Mouse (Mus musculus): ENCODE measurements around the gene Rasl11a. TPM values are rescaled to one million over a fixed set of nuclear protein-coding genes. Genes with fewer than 3 reads are reported as not detected.

Gene Rasl11a
- polyA plus RNA-seq, 1 experiment from 2014 or later = 3.0 TPM

DNA sequence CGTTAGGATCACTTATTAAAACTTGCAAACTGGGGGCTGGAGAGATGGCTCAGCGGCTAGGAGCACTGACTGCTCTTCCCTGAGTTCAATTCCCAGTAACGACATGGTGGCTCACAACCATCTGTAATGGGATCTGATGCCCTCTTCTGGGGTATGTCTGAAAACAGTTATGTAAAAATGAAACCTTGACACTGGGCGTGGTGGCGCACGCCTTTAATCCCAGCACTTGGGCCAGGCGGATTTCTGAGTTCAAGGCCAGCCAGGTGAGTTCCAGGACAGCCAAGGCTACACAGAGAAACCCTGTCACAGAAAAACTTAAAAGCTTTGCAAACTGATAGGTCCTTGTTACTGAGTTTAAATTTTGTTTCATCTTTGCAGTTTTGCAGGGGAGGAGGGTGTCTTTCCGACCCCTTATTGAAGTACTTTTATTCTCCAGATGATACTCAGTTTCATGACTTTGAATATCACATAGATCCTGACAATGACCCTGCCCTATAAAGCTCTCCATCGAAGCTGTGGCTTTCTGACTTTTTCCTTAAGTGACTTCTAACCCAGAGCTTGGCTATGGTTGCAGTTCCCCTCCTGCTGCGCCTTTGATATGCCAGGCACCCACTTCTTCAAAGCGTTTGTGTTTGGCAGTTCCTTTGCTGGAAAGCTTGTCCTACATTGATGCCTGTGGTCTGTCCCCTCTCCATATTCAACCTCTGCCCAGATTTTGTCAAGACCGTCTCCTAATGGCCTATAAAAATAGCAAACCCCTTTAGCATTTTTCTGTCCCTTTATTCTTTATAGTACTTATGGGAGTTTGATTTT lies 5.8 kb upstream of the Rasl11a start:
- Histone ChIP-seq H3K27ac (ENCODE audit: low read depth) (no peak overlapping the region), H3K4me3 (ENCODE audit: low read depth, low read length) (no peak overlapping the region), H3K9me3 (ENCODE audit: low read length) (no peaks in the 10 kb centered on the region), H3K27me3 (ENCODE audit: insufficient read depth, low read length) (0 out of 2 replicates have a peak, but pooled peaks cover 4% of the 10 kb centered on the region), H3K36me3 (replicated peaks; ENCODE audit: insufficient read depth, low read length) (peaks cover 46% of the 10 kb centered on the region), H3K4me1 (ENCODE audit: insufficient read depth) (peaks cover 13% of the 10 kb centered on the region), H3K9ac (replicated peaks) (no peak overlapping the region), H3K4me2 (ENCODE audit: low read depth, low read length) (no peak overlapping the region)
- 54% methylated on average over 12 of the region's 12 CpGs for WGBS (ENCODE audit: insufficient replicate concordance)
- TF ChIP-seq CTCF (IDR thresholded peaks at IDR 0.05; ENCODE audit: low read depth) (0 out of 2 replicates have a peak, but pooled peaks have one; percentile 8), EP300 (IDR thresholded peaks at IDR 0.05; ENCODE audit: low read depth) (no peak)
- ATAC-seq (no peak), DNase-seq (no peak)

GRCm38 (mm10) chr5:146839760-146840159 lies 5.1 kb upstream of the Rasl11a start:
- ATAC-seq (no peak), DNase-seq (no peak)
- no peak overlapping the region for H3K27ac ChIP-seq (ENCODE audit: low read depth)
- no peak overlapping the region for H3K4me2 ChIP-seq (ENCODE audit: low read depth, low read length)
- peaks cover 6% of the 10 kb centered on the region for H3K4me1 ChIP-seq (ENCODE audit: insufficient read depth)
- H3K36me3 ChIP-seq (replicated peaks; ENCODE audit: insufficient read depth, low read length) = peaks cover 38% of the 10 kb centered on the region
- no peak overlapping the region for H3K9ac ChIP-seq (replicated peaks)
- H3K27me3 ChIP-seq (ENCODE audit: insufficient read depth, low read length) = peaks cover 7% of the 10 kb centered on the region
- no peak overlapping the region for H3K4me3 ChIP-seq (ENCODE audit: low read depth, low read length)
- no peaks in the 10 kb centered on the region for H3K9me3 ChIP-seq (ENCODE audit: low read length)
- WGBS (ENCODE audit: insufficient replicate concordance) = 60% methylated on average over 5 of the region's 5 CpGs
- TF ChIP-seq CTCF (IDR thresholded peaks at IDR 0.05; ENCODE audit: low read depth) = no peak
- TF ChIP-seq EP300 (IDR thresholded peaks at IDR 0.05; ENCODE audit: low read depth) = no peak

GRCm38 (mm10) chr5:146840422-146840821 lies 4.4 kb upstream of the Rasl11a start:
- H3K4me3 ChIP-seq (ENCODE audit: low read depth, low read length) = no peak overlapping the region
- H3K4me1 ChIP-seq (ENCODE audit: insufficient read depth) = peaks cover 8% of the 10 kb centered on the region
- H3K9me3 ChIP-seq (ENCODE audit: low read length) = no peaks in the 10 kb centered on the region
- no peak overlapping the region for H3K27ac ChIP-seq (ENCODE audit: low read depth)
- no peak overlapping the region for H3K9ac ChIP-seq (replicated peaks)
- peaks cover 14% of the 10 kb centered on the region for H3K27me3 ChIP-seq (ENCODE audit: insufficient read depth, low read length)
- 61% methylated on average over 4 of the region's 4 CpGs for WGBS (ENCODE audit: insufficient replicate concordance)
- peaks cover 32% of the 10 kb centered on the region for H3K36me3 ChIP-seq (replicated peaks; ENCODE audit: insufficient read depth, low read length)
- TF ChIP-seq CTCF (IDR thresholded peaks at IDR 0.05; ENCODE audit: low read depth) = no peak
- TF ChIP-seq EP300 (IDR thresholded peaks at IDR 0.05; ENCODE audit: low read depth) = no peak
- no peak overlapping the region for H3K4me2 ChIP-seq (ENCODE audit: low read depth, low read length)
- no peak for DNase-seq
- no peak for ATAC-seq

- Histone ChIP-seq H3K27me3 (ENCODE audit: insufficient read depth, low read length) (peaks cover 23% of the 10 kb centered on the region), H3K4me1 (ENCODE audit: insufficient read depth) (peaks cover 12% of the 10 kb centered on the region), H3K27ac (ENCODE audit: low read depth) (no peak overlapping the region), H3K36me3 (replicated peaks; ENCODE audit: insufficient read depth, low read length) (peaks cover 23% of the 10 kb centered on the region), H3K4me2 (ENCODE audit: low read depth, low read length) (no peak overlapping the region), H3K9me3 (ENCODE audit: low read length) (no peaks in the 10 kb centered on the region), H3K9ac (replicated peaks) (no peak overlapping the region), H3K4me3 (ENCODE audit: low read depth, low read length) (no peak overlapping the region)
- DNase-seq = no peak
- no peak for ATAC-seq
- no peak for TF ChIP-seq CTCF (IDR thresholded peaks at IDR 0.05; ENCODE audit: low read depth)
- 74% methylated on average over 5 of the region's 5 CpGs for WGBS (ENCODE audit: insufficient replicate concordance)
Measured at GRCm38 (mm10) chr5:146841301-146841700, 3.6 kb upstream of the Rasl11a start.

- Histone ChIP-seq H3K9ac (replicated peaks) (no peak overlapping the region), H3K9me3 (ENCODE audit: low read length) (no peaks in the 10 kb centered on the region), H3K27ac (ENCODE audit: low read depth) (no peak overlapping the region), H3K4me3 (ENCODE audit: low read depth, low read length) (no peak overlapping the region), H3K36me3 (replicated peaks; ENCODE audit: insufficient read depth, low read length) (peaks cover 17% of the 10 kb centered on the region), H3K4me2 (ENCODE audit: low read depth, low read length) (no peak overlapping the region), H3K27me3 (ENCODE audit: insufficient read depth, low read length) (peaks cover 25% of the 10 kb centered on the region), H3K4me1 (ENCODE audit: insufficient read depth) (peaks cover 12% of the 10 kb centered on the region)
- DNase-seq = no peak
- TF ChIP-seq EP300 (IDR thresholded peaks at IDR 0.05; ENCODE audit: low read depth) (no peak), CTCF (IDR thresholded peaks at IDR 0.05; ENCODE audit: low read depth) (no peak)
- 77% methylated on average over 4 of the region's 4 CpGs for WGBS (ENCODE audit: insufficient replicate concordance)
- ATAC-seq = no peak
Measured at GRCm38 (mm10) chr5:146841996-146842395, 2.9 kb upstream of the Rasl11a start.

DNA sequence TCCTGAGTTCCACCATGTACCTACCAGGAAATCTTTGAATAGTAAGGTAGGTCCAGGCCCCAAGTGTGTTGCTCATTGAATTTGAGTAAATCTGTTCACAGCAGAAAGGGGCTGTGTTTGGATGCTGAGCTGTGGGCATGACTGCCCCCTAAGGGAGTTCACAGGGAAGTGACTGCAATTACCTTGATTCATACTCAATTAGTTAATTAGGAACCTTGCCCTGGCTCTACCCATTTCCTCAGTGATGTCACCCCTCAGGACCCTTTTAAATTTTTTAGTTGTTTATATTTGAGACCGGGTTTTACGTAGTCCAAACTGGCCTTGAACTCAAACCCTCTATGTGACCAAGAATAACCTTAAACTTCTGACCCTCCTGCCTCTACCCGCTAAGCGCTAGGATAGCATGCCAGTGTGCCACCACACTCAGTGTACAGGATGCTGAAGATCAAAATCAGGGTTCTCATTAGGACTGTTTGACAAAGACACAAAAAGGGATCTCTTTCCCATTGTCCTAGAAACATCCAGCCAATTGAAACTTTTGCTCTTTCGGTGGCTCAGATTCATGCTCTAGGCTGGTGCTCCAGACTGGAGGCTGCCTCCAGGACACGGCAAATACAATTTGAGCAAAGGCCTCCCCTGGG lies 450 bp upstream of the Rasl11a start:
- H3K36me3 ChIP-seq (replicated peaks; ENCODE audit: insufficient read depth, low read length) = no peaks in the 10 kb centered on the region
- TF ChIP-seq EP300 (IDR thresholded peaks at IDR 0.05; ENCODE audit: low read depth) (no peak), CTCF (IDR thresholded peaks at IDR 0.05; ENCODE audit: low read depth) (peak; percentile 29)
- 15% methylated on average over 6 of the region's 6 CpGs for WGBS (ENCODE audit: insufficient replicate concordance)
- H3K4me2 ChIP-seq (ENCODE audit: low read depth, low read length) = peak overlapping the region; percentile 85
- peak overlapping the region; percentile 55 for H3K4me3 ChIP-seq (ENCODE audit: low read depth, low read length)
- H3K27me3 ChIP-seq (ENCODE audit: insufficient read depth, low read length) = peaks cover 28% of the 10 kb centered on the region
- peak; percentile 18 for ATAC-seq
- peaks cover 12% of the 10 kb centered on the region for H3K4me1 ChIP-seq (ENCODE audit: insufficient read depth)
- no peaks in the 10 kb centered on the region for H3K9me3 ChIP-seq (ENCODE audit: low read length)
- H3K27ac ChIP-seq (ENCODE audit: low read depth) = no peak overlapping the region
- H3K9ac ChIP-seq (replicated peaks) = peak overlapping the region; percentile 51; the same call in 1 of the 2 replicates
- no peak for DNase-seq

Data from liver, postnatal 0 days (tissue).